Mouse (Mus musculus) cerebellum, adult 8-10 months (tissue): ENCODE measurements around the gene Zfhx3.

Experiments used
- DNase-seq: peaks from one replicate; pipeline ENCODE4 v3.0.0; 2022

Gene Zfhx3

DNA sequence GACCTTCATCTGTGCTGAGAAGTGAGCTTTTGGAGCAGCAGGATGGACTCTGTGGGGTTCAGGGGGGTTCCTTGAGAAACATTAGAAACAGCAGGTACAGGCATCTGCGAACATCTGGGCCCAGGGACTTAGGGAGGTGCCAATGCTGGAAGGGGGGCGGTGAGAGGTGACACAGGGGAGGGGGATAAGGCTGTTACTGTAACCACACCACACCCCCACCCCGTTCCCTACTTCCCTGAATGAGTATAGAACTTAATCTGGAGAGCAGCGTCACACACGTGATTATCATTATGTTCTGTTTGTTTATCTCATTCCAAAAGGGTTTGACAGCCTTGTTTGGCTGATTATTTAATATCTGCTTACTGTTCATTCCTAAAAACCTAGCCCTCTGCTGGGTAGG, 933.3 kb downstream of the Zfhx3 start:
- no peak for DNase-seq

DNA sequence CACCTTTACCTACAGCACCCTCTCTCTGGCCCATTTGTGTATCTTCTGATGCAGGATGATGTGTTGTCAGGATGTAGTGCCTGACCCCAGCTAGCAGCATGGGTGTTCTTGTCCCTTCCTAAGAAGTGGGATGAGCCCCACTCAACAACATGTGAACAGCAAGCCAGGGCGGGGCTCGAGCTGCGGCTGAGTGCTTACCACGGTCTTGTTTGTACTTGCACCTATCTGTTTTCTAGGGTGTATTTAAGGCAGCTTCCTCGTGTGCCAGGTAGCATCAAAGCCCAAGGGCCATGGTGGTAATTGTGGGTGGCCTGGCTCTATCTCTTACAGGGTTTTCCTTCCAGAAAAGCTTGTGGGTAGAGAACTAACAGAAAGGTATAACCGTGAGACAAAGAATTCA, 937.7 kb downstream of the Zfhx3 start:
- DNase-seq = no peak

DNA sequence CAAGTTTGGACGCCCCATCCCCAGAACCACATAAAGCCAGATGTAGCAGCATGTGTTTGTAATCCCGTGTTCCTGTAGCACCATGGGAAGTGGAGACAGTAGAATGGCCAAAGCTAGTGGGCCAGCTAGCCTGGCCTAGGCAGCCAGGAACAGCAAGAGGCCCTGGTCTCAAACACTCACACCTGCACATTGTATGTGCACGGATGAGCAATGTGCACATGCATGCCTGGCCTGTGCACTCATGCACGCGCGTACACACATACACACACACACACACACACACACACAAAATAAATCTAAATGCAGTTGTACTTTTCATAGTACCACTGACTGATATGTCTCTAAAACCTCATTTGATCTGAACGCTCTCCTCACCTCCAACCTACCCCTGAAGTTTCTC, 938.9 kb downstream of the Zfhx3 start:
- DNase-seq = no peak

DNA sequence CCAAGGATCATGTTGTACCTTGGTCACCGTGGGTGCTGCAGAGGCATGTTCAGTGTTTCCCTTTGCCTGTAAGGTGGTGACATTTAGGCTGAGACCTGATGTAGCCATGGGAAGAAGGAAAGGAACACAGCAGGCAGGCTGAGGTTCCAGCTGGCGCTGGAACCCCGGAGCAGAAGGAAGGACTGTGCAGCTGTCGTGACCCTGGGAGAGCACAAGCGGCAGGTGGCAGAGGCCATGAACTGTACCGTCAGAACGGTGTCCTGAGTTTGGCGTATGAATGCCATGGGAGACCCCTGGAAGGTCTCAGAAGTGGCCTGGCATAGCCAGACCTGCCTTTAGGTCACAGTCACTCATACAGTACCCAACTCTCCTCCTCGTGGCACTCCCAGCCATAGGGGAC, 939.6 kb downstream of the Zfhx3 start:
- DNase-seq = no peak

DNA sequence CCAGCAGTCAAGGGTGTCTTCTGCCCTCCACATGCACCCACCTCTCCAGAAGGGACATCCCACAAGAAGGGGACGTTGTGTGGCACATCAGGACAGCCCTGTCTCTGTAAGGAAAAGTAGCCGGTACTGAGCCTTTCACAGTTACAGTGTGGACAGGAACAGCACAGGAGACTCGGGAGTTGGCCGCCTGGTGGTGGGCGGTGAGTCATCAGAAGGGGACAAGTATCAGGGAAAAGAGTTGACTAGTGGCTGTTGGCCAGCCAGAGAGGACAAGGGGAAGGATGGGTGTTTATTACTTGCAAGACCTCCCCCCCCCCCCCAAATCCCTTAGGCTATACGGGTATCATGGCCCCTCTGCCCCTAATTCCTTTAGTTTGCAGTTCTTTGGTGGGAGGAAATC, 940.9 kb downstream of the Zfhx3 start:
- no peak for DNase-seq

DNA sequence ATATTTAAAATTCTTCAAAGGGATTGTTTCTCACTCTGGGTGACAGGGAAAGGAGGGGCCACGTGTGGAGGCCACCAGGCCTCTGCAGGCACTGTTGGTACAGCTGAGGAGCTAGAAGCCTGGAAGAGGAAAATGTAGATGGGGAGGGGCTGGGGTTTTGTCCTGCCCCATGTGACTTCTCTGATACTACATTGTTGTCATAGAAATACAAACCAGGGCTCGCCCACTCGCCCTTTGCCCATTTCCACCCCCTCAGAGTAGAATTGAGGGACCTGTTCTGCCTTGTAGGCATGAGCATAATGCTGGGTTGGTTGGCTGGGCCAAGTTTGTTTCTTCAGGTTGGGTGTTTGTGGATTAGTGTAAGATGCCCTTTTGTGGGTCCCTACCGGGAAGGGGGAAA, 942.5 kb downstream of the Zfhx3 start:
- no peak for DNase-seq

DNA sequence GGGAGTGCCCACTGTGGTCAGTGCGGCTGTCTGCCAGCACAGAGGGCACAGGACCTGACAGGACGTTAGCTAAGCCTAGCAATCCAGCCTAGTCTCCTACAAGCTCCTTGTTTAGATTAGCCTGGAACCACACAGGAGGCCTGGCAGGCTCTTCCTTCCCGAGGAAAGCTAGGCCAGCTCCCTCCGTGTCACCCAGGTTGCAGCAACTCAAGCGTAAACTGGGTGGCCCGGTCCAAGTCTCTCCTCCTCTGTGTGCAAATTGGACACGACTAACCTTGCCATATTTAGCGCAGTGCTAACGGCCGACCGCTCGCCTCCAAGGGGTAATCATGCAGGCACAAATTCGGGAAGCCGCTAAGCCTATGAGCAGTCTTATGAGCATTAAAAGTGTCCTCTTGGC, 943.0 kb downstream of the Zfhx3 start:
- DNase-seq = peak; percentile 63

DNA sequence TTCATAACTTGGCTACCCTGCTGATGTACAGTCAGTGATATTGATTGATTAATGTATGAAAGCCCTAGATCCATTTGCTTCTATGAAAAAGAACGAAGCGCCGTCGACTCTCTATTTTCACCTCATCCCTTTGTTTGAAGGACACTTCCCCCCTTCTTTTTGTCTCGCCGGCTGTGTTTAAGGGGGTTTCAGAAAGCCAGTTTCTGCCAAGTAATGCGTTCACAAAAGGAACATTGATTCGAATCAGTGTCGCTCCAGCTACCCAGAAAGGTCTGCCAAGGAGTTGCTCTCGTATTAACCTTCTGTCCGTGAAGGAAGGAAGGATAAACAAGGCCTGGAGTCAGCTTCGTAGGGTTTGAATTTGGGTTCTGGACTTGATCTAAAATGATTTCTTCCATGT, 943.4 kb downstream of the Zfhx3 start:
- DNase-seq = no peak

DNA sequence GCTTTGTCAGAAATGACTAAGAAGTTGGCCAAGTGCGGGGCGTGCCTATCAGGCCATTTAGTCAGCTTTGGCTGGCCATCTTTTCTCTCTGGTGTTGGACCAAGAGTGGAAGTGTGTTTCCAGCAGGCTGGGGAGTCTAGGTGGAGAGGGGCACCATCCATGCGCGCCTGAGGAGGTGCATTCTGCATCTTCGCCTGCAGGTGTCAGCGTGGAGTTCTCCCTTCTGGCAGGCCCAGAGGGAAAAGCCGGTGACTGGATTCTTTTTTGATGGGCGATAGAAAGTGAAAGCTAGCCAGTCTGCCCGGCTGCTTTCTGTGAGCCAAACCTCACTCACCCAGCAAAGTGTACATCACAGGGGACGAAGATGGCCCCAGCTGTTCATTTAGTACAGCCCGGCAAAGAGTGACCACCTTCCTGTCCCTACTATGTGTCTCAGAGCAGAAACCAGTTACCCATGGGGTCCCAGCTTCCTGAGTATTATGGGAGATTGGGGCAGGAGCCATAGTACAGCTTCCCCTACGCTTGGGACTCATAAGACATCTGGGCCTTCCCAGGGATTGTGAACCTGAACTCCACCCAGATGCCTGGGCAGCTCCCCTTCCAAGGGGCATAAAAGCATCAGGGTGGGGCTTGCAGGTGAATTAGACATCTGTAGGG, 944.3 kb downstream of the Zfhx3 start:
- DNase-seq = peak; percentile 73

DNA sequence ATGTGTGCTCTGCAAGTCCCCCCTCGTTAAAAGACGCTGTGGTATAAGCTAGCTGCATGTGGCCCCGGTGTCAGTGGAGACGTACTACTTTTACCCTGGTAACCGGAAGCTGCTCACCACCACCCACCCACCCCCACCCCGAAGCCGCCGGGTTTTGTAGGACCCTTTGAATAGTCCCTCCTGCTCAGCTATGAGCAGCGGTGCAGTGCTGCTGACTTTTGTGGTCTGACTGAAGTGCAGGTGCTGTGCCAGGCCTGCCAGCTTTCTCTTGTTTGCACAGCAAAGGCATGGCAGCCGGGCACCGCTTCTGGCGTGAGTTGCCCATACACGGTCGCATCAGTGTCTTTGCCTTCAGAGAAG, 944.8 kb downstream of the Zfhx3 start:
- no peak for DNase-seq

DNA sequence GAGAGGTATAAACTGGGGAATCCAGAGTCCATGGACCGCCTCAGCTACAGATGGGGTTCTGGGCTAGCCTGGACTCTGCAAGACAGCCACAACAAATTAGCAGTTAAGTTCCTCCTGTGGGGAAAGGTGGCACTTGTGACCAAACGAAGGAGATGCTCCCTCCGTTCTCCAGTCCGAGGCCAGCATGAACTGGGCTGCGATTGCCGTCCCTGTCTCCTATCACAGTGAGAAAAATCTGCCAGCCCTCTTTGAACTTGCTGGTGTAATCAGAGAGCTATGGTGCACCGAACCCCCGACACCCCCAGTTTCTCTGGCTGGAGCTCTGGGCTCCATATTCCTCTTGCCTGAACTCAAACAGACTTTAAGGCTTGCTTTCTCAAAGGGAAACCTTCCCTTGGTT, 945.4 kb downstream of the Zfhx3 start:
- no peak for DNase-seq

DNA sequence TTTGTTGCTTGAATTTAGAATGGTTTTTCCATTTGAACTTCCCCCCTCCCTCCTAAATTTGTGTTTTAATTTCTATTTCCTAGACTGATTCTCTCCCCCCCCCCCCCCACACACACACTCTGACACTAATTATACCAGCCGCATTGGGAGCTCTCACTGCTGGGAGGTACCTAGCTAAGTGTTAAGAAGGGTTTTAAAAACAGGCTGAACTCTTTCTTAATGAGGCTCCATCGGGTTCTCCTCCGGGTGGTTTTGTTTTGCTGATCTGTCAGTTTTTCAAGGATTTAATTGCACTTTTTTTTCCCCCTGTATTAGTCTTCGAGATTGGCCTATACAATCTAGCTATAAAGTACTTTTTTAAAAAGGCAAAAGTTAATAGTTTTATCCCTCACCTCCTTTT, 946.5 kb downstream of the Zfhx3 start:
- DNase-seq = no peak

DNA sequence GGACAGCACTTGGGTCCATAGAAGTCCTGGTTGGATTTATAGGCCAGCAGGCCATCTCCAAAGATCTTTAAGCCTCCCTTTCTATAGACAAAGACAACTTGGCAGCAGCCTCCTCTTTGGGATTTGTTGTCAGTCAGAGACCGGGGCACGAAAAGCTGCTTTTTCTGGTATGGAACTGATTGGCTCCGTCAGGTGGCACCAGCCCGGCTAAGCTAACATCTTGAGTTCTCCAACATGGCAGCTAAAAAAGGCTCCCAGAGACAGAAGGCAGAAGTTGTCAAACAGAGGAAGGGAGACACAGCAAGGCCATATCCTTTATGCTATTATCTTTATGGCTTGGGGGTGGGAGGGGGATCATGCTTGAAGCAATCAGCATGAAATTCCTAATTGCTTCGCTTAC, 947.0 kb downstream of the Zfhx3 start:
- DNase-seq = no peak

DNA sequence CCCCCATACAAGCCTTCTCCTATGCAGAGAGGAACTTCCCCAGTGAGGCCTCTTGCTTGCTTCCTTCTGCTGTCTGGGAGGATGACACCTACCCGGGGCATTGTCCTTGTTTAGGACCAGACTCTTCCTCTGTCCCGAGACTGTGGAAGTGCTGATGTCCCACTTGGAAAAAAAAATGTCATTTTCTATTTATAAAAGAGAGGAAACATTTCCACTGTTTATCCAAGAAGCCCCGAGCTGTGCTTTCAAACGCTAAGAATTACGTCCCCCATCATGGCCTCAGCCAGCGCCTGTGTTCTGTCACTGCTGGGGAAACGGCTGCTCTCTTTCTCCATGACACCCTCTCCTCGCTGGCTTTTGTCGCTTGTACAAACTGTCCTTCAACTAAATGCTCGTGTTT, 951.8 kb downstream of the Zfhx3 start:
- no peak for DNase-seq

DNA sequence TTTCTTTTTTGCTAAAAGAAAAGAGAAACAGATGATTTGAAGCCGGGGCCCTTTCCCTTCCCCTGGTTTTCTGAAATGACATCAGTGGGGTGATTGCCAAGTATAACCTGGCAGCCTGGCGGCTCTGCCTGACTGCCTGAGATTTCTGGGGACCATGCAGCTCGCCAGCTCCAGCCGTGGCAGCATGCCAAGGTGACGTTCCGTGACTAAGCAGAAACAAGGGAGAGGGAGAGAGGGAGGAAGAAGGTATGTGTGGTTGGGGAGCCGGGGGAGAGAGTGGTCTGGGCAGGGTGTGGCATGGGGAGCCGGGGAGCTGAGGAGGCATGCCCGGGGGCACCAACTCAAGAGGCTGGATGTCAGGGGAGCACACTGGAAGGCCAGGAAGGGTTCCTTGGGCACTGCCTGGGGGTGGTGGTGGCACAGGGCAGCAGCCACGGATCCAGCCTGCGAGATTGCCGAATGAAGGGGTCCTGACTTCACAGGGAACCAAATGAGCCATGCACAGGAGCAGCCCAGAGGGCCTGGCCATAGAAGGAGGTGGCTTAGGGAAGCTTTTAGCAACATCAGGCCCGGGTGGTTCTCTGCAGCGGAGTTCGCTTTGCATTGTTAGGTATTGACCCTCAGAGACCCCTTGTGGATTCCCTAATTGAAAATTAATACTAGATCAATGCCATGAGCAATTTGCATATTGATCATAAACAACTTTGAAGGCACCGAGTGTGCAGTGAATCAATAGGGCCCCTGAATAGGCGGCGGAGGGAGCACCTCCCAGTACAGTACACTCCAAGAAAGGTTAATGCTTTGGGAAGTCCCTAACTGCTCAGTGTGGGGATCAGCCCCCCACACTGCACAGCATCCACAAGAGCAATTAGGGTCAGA, 954.3 kb downstream of the Zfhx3 start:
- DNase-seq = peak; percentile 53

DNA sequence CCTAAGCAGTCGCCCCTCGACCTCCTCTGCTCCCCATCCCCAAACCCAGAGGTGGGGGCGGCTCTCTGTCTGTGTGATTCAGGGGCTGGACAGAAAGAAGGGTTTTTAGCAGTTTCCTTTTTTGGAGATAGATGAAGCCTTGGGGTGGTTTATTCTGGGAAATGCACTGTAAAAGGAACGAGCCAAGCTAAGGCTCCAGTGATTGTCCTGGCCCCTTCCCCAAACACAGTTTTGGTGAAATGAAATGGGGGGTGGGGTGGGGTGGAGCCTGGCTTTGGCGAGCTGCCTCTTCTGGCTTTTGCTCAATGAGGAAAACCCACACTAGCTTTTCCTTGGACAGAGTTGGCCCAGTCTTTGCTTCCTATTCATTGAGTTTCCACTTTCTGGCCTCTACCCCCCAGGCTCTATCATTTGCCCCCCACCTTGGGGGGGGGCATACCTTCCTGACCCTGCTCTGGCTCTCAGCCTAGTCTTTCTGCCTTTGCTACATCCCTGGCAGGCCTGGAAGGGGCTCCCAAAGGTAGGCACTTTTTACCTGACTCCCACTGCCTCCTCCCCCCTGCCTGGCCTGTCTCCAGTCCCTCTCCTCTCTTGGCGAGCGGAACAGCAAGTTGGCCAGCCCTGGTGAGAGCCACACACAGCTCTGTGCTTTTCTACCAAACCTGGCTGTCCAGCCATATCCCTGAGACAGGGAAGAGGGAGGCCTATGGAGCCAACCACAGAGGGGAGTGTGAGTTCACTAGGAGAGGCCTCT, 955.1 kb downstream of the Zfhx3 start:
- no peak for DNase-seq

DNA sequence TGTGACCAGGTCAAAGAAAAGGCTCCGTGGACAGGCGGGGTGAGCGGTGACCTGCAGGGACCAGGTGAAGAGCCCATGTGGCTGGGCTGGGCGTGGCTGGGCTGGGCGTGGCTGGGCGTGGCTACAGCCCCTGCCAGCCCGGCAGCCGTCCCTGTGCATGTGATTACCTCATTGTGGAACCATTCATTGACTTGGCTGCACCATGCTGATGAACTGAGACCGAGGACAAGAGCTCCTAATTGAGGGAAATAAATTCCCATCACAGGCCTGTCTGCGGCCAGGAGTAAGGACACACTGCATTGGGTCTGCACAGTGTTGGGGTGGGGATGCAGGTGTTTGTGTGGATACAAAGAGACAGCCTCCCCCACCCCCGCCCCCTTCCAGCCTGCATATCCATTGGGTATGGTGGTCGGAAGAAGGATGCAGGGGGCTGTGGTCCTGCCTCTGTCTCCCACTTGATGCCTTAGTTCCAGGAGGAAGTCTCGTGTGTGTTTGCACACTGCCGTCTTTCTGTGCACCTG, 956.9 kb downstream of the Zfhx3 start:
- DNase-seq = no peak

DNA sequence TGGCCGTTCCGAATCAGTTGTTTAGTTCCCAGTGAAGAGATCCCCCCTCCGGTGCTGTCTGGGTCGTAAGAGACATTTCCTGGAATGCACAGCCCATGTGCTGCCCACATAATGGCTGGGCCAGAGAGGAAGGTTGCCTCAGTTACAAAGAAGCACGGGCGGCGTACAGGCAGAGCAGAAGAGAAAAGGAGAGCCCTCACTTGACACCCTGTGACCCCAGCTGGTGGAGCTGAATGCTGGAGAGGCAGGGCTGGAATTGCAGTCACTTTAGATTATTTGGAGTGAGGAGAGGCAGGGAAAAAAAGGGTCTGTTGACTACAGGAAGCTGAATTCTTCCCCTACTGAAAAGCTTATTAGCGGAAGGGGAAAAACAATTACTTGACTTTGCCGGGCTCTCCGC, 958.1 kb downstream of the Zfhx3 start:
- no peak for DNase-seq

DNA sequence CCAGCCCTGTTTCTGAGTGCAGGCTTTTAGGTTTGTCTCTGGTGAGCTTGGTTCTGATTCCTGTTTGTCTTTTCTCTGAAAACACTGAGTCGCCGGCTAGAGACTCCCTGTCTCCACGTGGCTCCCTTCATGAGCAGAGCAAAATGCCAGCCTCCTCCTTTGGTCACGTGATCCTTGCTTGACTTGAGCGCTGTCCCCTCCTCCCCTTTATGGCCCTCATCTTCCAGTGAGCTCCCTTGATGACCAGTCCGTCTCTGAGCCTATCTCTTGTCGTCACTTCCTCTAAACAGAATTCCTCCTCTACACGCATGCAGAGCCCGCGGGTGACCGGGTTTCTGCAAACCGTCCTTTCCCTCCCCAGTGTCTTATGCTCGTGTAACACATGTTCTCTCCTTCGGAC, 958.8 kb downstream of the Zfhx3 start:
- DNase-seq = no peak

DNA sequence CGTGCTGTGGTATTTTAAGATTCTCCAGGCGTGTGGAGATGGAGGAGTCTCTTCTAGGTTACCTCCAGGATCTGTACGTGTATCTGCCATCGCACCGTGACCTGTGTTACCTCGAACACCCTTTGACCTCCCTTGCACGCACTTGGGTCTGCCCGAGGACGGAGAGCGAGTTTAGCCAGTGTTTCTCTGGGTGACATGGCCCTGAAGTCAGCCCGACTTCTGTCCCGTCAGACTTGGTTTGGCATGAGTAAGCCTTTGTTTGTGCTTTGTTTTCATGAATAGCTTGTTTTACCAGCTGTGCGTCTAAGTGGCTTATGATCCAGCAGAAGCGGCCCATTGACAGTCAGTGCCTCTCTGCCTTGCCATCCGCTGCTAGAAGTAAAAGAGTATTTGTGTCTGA, 961.1 kb downstream of the Zfhx3 start:
- no peak for DNase-seq

DNA sequence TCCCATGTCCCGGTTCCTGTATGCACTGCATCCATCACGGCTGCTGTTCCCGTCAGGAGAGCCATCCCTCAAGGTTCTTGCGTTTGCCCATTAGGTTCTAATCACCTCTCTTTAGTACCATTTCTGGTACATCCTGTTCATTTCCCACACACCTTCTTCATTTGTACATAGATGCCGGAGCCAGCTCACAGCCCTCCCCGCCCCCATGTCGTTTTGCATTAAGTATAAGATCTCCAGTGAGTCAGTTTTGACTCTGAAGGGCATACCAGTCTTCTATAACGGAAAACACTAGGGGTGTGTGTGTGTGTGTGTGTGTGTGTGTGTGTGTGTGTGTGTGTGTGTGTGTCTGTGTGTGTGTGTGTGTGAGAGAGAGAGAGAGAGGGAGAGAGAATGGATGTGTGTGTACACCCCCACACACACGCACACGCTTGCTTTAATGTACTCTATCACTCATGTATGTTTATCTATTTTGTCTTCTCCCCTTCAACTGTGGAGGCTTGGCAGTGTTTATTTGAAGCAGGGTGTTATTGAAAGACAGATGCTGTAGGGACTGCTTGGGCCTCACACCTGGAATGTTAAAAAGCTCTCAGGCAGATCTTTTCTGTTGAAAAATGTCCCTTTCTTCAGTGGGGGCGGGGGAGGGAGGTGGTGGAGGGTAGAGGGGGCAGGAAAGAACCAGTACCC, 962.0 kb downstream of the Zfhx3 start:
- no peak for DNase-seq

DNA sequence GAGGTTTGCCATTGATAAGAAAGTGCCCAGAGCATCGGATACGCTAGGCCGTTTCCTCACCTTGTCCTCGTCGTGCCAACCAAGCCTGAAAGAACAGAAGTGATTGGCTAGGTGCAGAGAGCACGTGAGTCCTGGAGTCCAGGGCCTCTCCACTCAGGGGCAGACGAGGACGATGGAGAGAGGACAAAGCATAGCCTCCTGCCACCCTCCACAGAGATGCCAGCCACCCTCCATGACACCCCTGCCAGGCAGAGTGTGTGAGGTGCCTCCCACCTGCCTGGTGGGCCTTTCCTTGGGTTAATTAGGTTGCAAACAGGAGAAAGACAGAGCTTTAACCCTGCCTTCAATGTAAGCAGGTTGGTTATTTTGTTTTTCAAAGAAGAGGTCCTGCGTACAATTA, 965.6 kb downstream of the Zfhx3 start:
- DNase-seq = no peak

DNA sequence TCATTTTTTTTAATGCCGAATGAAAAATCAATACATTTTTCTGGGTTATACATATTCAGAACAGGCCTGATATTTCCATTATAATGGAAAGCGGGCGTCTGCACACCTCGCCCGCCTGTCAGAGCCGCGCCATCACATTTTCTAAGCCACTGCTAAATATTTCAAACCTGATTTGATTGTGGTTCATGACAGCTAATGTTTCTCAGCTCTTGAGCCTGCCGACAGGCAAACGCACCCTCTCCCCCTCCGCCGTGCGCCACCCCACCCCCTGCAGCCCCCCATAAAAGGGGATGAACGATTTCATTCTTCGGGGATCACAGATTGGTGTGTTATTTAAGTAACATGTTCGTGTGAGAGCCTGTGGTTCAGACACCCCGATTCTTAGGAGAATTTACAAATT, 966.1 kb downstream of the Zfhx3 start:
- no peak for DNase-seq
